Mouse (Mus musculus) forebrain, embryonic 11.5 days (tissue): ENCODE results near the gene Slc22a14. TPM values are rescaled to one million over a fixed set of nuclear protein-coding genes. Genes with fewer than 3 reads are reported as not detected.

ENCODE experiments used
- ATAC-seq: fragments of 200-750 bp; cut with Nextera tagmentation; replicated peaks from 2 replicates; pipeline ENCODE4 v1.8.0; 2017; ENCODE audit warnings: moderate TSS enrichment; ENCODE audit not compliant: low FRiP score
- DNase-seq: peaks from one replicate; pipeline ENCODE4 v3.0.0-alpha.2; 2017; ENCODE audit warnings: low spot score
- H3K27ac ChIP-seq: fragments of 300-500 bp; sonication (generic); 2 replicates; pipeline ENCODE4 v1.5.1; 2014; ENCODE audit warnings: low read depth, low read length
- H3K27me3 ChIP-seq: fragments of 300-500 bp; sonication (generic); 2 replicates; pipeline ENCODE4 v1.6.1; 2014; ENCODE audit warnings: mild to moderate bottlenecking, low read length, mixed read lengths; ENCODE audit not compliant: control insufficient read depth, insufficient read depth
- H3K36me3 ChIP-seq: fragments of 300-500 bp; sonication (generic); 2 replicates; pipeline ENCODE4 v1.6.1; 2014; ENCODE audit warnings: mild to moderate bottlenecking, low read length, moderate library complexity, mixed read lengths; ENCODE audit not compliant: control insufficient read depth, insufficient read depth
- H3K4me1 ChIP-seq: fragments of 300-500 bp; sonication (generic); replicated peaks from 2 replicates; pipeline ENCODE4 v1.6.1; 2014; ENCODE audit warnings: low read length, mixed read lengths; ENCODE audit not compliant: control insufficient read depth, insufficient read depth
- H3K4me2 ChIP-seq: fragments of 300-500 bp; sonication (generic); 2 replicates; pipeline ENCODE4 v1.6.1; 2014; ENCODE audit warnings: low read depth, mild to moderate bottlenecking, low read length, moderate library complexity, mixed read lengths; ENCODE audit not compliant: severe bottlenecking
- H3K4me3 ChIP-seq: fragments of 300-500 bp; sonication (generic); 2 replicates; pipeline ENCODE4 v1.5.1; 2014; ENCODE audit warnings: low read depth, low read length
- H3K9ac ChIP-seq: fragments of 300-500 bp; sonication (generic); 2 replicates; pipeline ENCODE4 v1.6.1; 2014; ENCODE audit warnings: low read length
- H3K9me3 ChIP-seq: fragments of 300-500 bp; sonication (generic); 2 replicates; pipeline ENCODE4 v1.6.1; 2016; ENCODE audit warnings: low read length, mixed read lengths; ENCODE audit not compliant: control insufficient read depth
- WGBS: fragments of 180-500 bp; shearing (Covaris S2); extraction: QIAGEN DNeasy Blood & Tissue Kit; methylation state at CpG from one replicate; pipeline ENCODE4 v1.1.7; 2014; 5-methylcytosine and 5-hydroxymethylcytosine counted together
- polyA plus RNA-seq: library from polyadenylated mRNA; unstranded; fragments of >200 nt; fragmentation: Nextera tagmentation; extraction: Ambion mirVana; gene quantifications from 2 replicates; pipeline ENCODE4 v1.2.1, GENCODE M21; 2014

The Slc22a14 gene
- polyA plus RNA-seq, 1 experiment from 2014 or later = not detected

DNA sequence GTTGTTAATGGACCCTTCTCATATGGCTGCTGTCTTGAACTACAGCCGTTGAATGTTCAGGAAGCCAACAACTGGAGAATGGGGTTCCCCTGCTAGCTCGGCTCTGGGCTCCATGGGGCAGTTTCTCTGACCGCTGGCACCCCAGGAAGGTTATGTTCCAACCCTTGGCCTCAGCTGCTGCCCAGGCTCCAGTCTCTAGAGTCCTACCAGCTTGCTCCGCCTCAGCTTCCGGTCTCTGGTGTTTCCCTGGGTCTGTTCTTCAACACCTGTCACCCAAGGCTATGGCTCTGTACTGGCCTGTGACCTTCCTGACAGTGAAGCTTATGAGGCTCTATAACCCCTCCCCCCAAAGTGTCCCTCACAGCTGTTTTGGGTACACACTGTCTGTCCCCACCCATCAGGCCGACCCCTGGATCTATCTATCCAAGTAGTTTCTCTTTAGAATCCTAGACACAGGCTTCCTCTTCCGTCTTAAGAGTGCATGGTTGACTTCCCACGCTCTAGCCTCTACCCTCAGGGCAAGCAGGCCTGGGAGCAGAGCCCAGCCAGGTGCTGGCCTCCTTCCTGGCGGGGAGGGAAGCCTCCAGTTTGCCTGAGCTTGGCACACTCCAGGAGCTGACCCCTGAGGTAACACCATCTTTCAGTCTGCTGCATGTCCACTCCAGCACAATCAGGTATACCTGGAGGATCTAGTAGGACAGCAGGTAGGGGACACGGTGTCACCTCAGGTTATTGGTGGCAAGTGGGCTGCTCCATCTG, 14.2 kb downstream of the Slc22a14 start:
- H3K4me2 ChIP-seq = no peak overlapping the region
- H3K36me3 ChIP-seq = peaks cover 8% of the 10 kb centered on the region
- H3K27ac ChIP-seq = no peak overlapping the region
- no peak overlapping the region for H3K4me3 ChIP-seq
- no peak overlapping the region for H3K9ac ChIP-seq
- 94% methylated on average over 10 of the region's 10 CpGs for WGBS
- no peaks in the 10 kb centered on the region for H3K27me3 ChIP-seq
- no peak for DNase-seq
- ATAC-seq = no peak
- no peaks in the 10 kb centered on the region for H3K4me1 ChIP-seq
- no peaks in the 10 kb centered on the region for H3K9me3 ChIP-seq

- H3K27me3 ChIP-seq = no peaks in the 10 kb centered on the region
- no peak for ATAC-seq
- no peaks in the 10 kb centered on the region for H3K4me1 ChIP-seq
- no peak overlapping the region for H3K9ac ChIP-seq
- no peak overlapping the region for H3K27ac ChIP-seq
- no peak overlapping the region for H3K4me2 ChIP-seq
- H3K36me3 ChIP-seq = peaks cover 10% of the 10 kb centered on the region
- 88% methylated on average over 3 of the region's 3 CpGs for WGBS
- no peak for DNase-seq
- no peak overlapping the region for H3K4me3 ChIP-seq
- no peaks in the 10 kb centered on the region for H3K9me3 ChIP-seq
Observed at GRCm38 (mm10) chr9:119350531-119350930, 14.8 kb downstream of the Slc22a14 start.

GRCm38 (mm10) chr9:119346376-119346775, 19.0 kb downstream of the Slc22a14 start:
- H3K4me2 ChIP-seq = no peak overlapping the region
- H3K4me1 ChIP-seq = peaks cover 6% of the 10 kb centered on the region; the same call in 1 of the 2 replicates
- DNase-seq = no peak
- no peak overlapping the region for H3K27ac ChIP-seq
- ATAC-seq = no peak
- no peak overlapping the region for H3K9ac ChIP-seq
- no peaks in the 10 kb centered on the region for H3K9me3 ChIP-seq
- no peaks in the 10 kb centered on the region for H3K27me3 ChIP-seq
- peaks cover 10% of the 10 kb centered on the region for H3K36me3 ChIP-seq
- no peak overlapping the region for H3K4me3 ChIP-seq
- WGBS = 92% methylated on average over 8 of the region's 8 CpGs

DNA sequence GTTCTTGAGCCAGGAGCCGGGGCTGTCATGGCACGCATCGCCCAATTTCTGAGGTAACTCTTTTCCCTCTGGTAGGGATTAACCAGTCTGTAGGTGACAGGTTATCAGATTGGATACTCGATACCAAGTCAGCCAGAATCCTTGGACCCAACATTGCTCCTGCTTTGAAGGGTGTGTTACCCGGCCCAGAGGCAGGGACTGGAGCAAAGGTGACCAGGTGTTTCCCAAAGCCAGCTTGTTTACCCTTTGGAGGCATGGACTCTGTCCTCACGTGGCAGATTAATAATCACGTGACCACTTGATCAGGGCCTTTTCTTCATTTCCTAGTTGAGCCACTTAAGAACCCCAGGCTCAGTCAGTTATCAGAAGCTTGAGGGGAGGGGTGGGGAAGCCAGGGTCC, 22.6 kb downstream of the Slc22a14 start:
- H3K9me3 ChIP-seq = no peaks in the 10 kb centered on the region
- no peak overlapping the region for H3K4me3 ChIP-seq
- H3K4me2 ChIP-seq = no peak overlapping the region
- no peak overlapping the region for H3K27ac ChIP-seq
- DNase-seq (no peak), ATAC-seq (no peak)
- no peak overlapping the region for H3K9ac ChIP-seq
- 92% methylated on average over 7 of the region's 7 CpGs for WGBS
- peaks cover 6% of the 10 kb centered on the region for H3K36me3 ChIP-seq
- peaks cover 7% of the 10 kb centered on the region; the same call in 1 of the 2 replicates for H3K4me1 ChIP-seq
- peaks cover 3% of the 10 kb centered on the region; the same call in 1 of the 2 replicates for H3K27me3 ChIP-seq

DNA sequence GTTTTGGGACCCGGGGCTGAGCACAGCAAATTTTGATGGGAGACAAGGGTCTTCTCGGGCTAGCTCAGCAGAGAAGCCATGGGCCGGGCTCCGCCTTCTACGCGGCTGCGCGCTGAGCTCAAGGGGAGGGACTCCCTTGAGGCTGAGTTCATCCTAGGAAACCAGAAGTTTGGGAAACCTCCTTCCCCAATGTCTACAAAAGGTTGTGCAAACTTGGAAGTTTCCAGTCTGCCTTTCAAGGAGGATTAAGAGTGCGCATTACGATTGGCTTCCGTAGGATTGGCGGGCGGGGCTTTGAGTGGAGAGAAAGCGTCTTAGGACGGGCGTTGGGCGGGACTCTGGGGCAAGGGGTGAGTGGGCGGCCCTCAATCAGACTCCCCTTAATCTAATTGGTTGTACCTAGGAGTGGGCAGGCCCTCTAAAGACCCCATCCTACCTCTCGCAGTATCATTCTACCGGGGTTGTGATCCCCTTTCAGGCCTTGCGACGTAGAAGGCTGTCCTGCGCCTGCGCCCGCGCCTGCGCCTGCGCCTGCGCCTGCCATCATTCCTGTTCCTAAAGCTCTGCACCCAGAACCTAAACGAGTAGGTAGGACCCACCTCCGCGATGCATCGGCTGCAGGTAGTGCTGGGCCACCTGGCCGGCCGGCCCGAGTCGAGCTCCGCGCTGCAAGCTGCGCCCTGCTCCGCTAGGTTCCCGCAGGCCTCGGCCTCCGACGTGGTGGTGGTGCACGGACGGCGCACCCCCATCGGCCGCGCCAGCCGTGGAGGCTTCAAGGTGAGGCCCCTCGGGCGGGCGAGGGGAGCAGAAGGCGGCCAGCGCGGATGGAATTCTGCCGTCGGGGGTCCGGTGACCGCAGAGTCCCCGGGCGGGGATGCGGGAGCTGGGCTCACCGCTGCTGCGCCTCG, 24.2 kb downstream of the Slc22a14 start, which contains the start of gene Myd88:
Gene Myd88 (minus strand): TSS at position 503 of the 908 bp plus-strand sequence.
- peak within 1 kb of the TSS; percentile 66 for H3K4me3 ChIP-seq
- peak; percentile 97 for ATAC-seq
- H3K9me3 ChIP-seq = no peaks in the 10 kb centered on the region
- under 1% methylated on average over 68 of the region's 68 CpGs for WGBS
- peaks cover 3% of the 10 kb centered on the region for H3K36me3 ChIP-seq
- peak within 1 kb of the TSS; percentile 68 for H3K4me2 ChIP-seq
- H3K9ac ChIP-seq = peak within 1 kb of the TSS; percentile 78
- H3K27me3 ChIP-seq = peaks cover 3% of the 10 kb centered on the region; the same call in 1 of the 2 replicates
- peak; percentile 96 for DNase-seq
- H3K27ac ChIP-seq = peak within 1 kb of the TSS; percentile 79
- peaks cover 7% of the 10 kb centered on the region; the same call in 1 of the 2 replicates for H3K4me1 ChIP-seq

DNA sequence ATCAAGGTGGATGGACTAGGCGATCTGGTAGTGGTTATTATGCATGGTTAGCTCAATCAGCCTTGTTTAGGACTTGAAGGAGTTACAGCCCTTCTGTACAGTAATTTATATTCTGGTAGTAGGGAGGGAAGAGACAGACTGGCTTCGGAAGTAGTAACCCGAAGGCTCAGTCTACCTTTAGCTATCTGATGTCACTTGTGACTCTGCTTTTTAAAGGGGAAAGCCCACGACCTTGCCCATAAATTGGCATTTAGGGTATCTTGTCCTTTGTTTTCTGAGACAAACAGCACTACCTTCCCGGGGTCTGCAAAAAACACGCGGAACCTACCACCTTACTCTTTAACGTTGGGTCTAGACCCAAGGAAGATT, 25.2 kb downstream of the Slc22a14 start:
- peak overlapping the region; percentile 68 for H3K4me2 ChIP-seq
- peak overlapping the region; percentile 66 for H3K4me3 ChIP-seq
- H3K36me3 ChIP-seq = no peaks in the 10 kb centered on the region; the same call in 1 of the 2 replicates
- 0 out of 2 replicates have a peak overlapping the region, but pooled peaks have one; percentile 79 for H3K27ac ChIP-seq
- no peaks in the 10 kb centered on the region for H3K9me3 ChIP-seq
- no peak for ATAC-seq
- 6% methylated on average over 8 of the region's 8 CpGs for WGBS
- peaks cover 3% of the 10 kb centered on the region; the same call in 1 of the 2 replicates for H3K27me3 ChIP-seq
- no peak for DNase-seq
- H3K4me1 ChIP-seq = peaks cover 7% of the 10 kb centered on the region; the same call in 1 of the 2 replicates
- peak overlapping the region; percentile 59 for H3K9ac ChIP-seq

DNA sequence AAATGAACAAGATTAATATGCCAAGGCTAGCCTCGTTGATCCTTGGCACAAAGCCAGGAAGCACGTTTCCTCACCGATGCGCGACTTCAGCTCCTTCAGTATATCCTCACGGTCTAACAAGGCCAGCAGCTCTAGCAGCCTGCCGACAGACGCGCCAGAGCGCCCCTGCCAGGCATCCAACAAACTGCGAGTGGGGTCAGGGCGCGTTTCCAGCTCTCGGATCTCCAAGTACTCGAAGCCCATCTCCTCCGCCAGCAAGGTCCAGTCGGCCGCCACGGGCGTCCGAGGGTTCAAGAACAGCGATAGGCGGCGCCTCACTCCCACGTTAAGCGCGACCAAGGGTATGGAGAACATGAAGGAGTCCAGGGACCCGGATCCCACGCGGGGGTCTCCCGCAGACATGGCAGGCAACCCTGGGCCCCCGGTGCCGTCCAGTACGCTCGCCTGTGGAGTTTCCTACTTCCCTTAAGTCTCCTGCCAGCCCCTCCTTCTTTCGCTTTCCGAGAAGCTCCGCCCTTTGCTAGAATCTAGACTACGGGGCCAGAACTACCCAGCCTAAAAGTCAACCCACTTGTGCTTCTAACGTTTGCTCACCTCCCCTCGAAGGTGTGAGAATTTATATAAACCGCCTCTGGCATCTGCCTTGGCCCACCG, 25.7 kb downstream of the Slc22a14 start, which contains the start of gene Acaa1a:
Gene Acaa1a (plus strand): TSS at position 119 of the 654 bp plus-strand sequence.
- Histone ChIP-seq H3K4me1 (peaks cover 7% of the 10 kb centered on the region; the same call in 1 of the 2 replicates), H3K9ac (peak within 1 kb of the TSS; percentile 59), H3K4me3 (peak within 1 kb of the TSS; percentile 66), H3K27me3 (peaks cover 3% of the 10 kb centered on the region; the same call in 1 of the 2 replicates), H3K9me3 (no peaks in the 10 kb centered on the region), H3K36me3 (no peaks in the 10 kb centered on the region; the same call in 1 of the 2 replicates), H3K4me2 (peak within 1 kb of the TSS; percentile 68), H3K27ac (peak within 1 kb of the TSS; percentile 79)
- 1% methylated on average over 43 of the region's 43 CpGs for WGBS
- ATAC-seq = no peak
- peak; percentile 75 for DNase-seq

GRCm38 (mm10) chr9:119339106-119339505, 26.2 kb downstream of the Slc22a14 start:
- no peak for ATAC-seq
- Histone ChIP-seq H3K27ac (no peak overlapping the region), H3K4me3 (peak overlapping the region; percentile 66; the same call in 1 of the 2 replicates), H3K36me3 (no peaks in the 10 kb centered on the region; the same call in 1 of the 2 replicates), H3K27me3 (peaks cover 3% of the 10 kb centered on the region; the same call in 1 of the 2 replicates), H3K9ac (peak overlapping the region; percentile 59), H3K4me1 (peaks cover 7% of the 10 kb centered on the region; the same call in 1 of the 2 replicates), H3K4me2 (peak overlapping the region; percentile 68), H3K9me3 (no peaks in the 10 kb centered on the region)
- DNase-seq = peak; percentile 53
- 58% methylated on average over 7 of the region's 7 CpGs for WGBS
